Mouse (Mus musculus): ENCODE measurements around the gene Tfdp2.

- no peak for TF ChIP-seq GATA1 (IDR thresholded peaks at IDR 0.05; ENCODE audit: low read length)
- TF ChIP-seq TAL1 (IDR thresholded peaks at IDR 0.05; ENCODE audit: low read length), result no peak
Observed at GRCm38 (mm10) chr9:96152801-96153200, 43.3 kb upstream of the Tfdp2 start.

Measured in erythroblast, embryonic 14.5 days (primary cell).